Mouse (Mus musculus): ENCODE measurements at regions not wholly inside any gene's neighbourhood (a gene's known extent, or its start where the extent isn't known, plus 50 kb on each side); places are given as distances from the start of the nearest gene placed in this dataset.

DNA sequence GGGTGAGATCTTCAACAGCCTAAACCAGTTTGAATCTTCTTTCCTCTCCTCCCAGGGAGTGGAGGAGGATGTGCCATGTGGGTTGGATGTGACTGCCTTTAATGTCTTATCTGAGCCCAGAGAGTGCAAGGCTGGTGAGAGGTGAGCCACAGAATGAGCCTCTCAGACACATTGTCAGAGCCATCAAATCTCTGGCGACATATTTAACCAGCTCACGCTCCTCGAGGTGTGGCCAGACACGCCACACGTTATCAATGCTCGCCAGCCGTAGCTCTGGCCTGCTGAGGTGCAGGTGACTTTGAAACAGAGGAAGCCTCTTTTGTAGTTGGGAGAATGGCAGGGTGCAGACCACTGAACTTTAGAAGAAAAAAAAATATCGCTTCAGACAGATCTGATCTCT is 463.5 kb upstream of the Kcnab2 start:
- no peak for ATAC-seq (ENCODE audit: insufficient read depth)

DNA sequence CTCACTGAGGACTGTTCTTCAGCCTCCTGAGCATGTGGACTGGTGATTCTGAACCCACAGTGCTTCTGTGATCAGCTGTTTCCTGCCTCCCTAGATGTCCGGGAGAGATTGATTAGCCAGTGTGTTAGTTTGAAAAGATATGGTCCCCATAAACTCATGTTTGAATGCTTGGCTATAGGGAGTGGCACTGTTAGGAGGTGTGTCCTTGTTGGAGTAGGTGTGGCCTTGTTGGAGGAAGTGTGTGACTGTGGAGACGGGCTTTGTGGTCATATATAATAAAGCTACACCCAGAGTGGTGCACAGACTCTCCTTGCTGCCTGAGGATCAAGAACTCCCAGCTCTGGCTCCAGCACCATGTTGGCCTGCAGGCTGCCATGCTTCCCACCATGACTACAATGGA is 458.9 kb upstream of the Kcnab2 start:
- Histone ChIP-seq H3K36me3 (ENCODE audit: insufficient read depth) (no peaks in the 10 kb centered on the region), H3K9me3 (ENCODE audit: low read depth, low read length) (no peaks in the 10 kb centered on the region), H3K27ac (ENCODE audit: low read depth) (no peak overlapping the region), H3K27me3 (ENCODE audit: insufficient read depth, low read length) (no peaks in the 10 kb centered on the region), H3K4me1 (ENCODE audit: insufficient read depth) (no peaks in the 10 kb centered on the region), H3K4me2 (no peak overlapping the region), H3K4me3 (ENCODE audit: low read depth, low read length) (no peak overlapping the region), H3K9ac (no peak overlapping the region)
- DNase-seq (no peak), ATAC-seq (ENCODE audit: insufficient read depth) (no peak)
- WGBS, result 52% methylated on average over 2 of the region's 2 CpGs
- TF ChIP-seq CTCF (IDR thresholded peaks at IDR 0.05; ENCODE audit: low read depth), result no peak

More for the DNA sequence above, 463.5 kb upstream of the Kcnab2 start:
- Histone ChIP-seq H3K4me2 (no peak overlapping the region), H3K4me1 (ENCODE audit: insufficient read depth) (no peaks in the 10 kb centered on the region), H3K27ac (ENCODE audit: low read depth) (no peak overlapping the region), H3K9ac (no peak overlapping the region), H3K4me3 (ENCODE audit: low read depth, low read length) (no peak overlapping the region), H3K9me3 (ENCODE audit: low read depth, low read length) (no peaks in the 10 kb centered on the region), H3K36me3 (ENCODE audit: insufficient read depth) (no peaks in the 10 kb centered on the region), H3K27me3 (ENCODE audit: insufficient read depth, low read length) (no peaks in the 10 kb centered on the region)
- no peak for TF ChIP-seq CTCF (IDR thresholded peaks at IDR 0.05; ENCODE audit: low read depth)
- 73% methylated on average over 8 of the region's 8 CpGs for WGBS
- no peak for DNase-seq

DNA sequence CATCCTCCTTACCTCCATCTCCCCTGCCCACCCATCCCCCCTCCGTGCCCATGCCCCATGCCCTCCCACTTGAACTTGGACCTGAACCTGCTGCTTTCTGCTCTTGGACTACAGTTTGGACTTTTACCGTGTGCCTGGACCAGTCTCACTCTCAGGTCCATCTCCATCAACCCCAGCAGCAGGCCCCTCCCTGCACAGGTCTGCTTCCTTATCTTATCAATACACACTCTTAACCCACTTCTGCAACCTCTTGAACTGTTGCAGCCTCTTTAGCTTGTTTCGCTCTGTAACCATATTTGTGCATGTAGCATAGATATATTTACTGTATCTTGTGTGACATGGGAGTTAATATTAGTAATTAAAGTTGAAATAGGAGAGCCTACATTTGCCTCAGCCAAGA is 457.8 kb upstream of the Kcnab2 start:
- no peaks in the 10 kb centered on the region for H3K27me3 ChIP-seq (ENCODE audit: insufficient read depth, low read length)
- no peak overlapping the region for H3K4me3 ChIP-seq (ENCODE audit: low read depth, low read length)
- no peak overlapping the region for H3K27ac ChIP-seq (ENCODE audit: low read depth)
- 60% methylated on average over 3 of the region's 3 CpGs for WGBS
- TF ChIP-seq CTCF (IDR thresholded peaks at IDR 0.05; ENCODE audit: low read depth), result no peak
- DNase-seq, result no peak
- H3K4me2 ChIP-seq, result no peak overlapping the region
- no peak overlapping the region for H3K9ac ChIP-seq
- ATAC-seq (ENCODE audit: insufficient read depth), result no peak
- H3K9me3 ChIP-seq (ENCODE audit: low read depth, low read length), result no peaks in the 10 kb centered on the region
- H3K4me1 ChIP-seq (ENCODE audit: insufficient read depth), result no peaks in the 10 kb centered on the region
- H3K36me3 ChIP-seq (ENCODE audit: insufficient read depth), result no peaks in the 10 kb centered on the region

DNA sequence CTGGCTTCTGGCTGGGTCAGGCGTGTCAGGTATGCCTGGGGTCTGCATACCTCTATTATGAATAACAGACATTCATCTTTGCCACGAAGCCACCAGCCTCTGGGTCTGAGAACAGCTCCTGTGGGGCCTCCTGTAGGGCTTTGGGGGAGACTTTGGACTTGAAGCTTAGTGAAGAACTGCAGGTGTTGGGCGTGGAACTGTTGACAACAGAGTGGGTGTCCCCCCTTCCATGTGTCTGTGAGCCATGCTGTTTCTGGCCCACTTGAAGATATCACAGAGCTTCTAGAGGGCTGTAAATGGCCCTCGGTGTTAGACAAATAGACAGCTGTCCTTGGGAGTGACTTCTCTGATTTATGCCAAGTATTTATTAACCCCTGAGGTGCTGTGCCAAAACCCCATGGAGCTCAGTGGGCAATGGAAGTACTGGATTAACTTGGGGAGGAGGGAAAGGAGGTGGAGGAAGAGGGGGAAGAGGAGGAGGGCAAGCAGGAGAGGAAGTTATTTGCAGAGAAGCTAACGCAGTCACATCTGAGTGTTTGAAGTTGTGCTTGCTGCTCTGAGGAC is 450.8 kb upstream of the Kcnab2 start:
- H3K27ac ChIP-seq (ENCODE audit: low read depth), result no peak overlapping the region
- no peaks in the 10 kb centered on the region for H3K4me1 ChIP-seq (ENCODE audit: insufficient read depth)
- H3K36me3 ChIP-seq (ENCODE audit: insufficient read depth), result no peaks in the 10 kb centered on the region
- no peak overlapping the region for H3K4me3 ChIP-seq (ENCODE audit: low read depth, low read length)
- no peaks in the 10 kb centered on the region for H3K9me3 ChIP-seq (ENCODE audit: low read depth, low read length)
- DNase-seq (no peak), ATAC-seq (ENCODE audit: insufficient read depth) (no peak)
- no peak overlapping the region for H3K4me2 ChIP-seq
- no peaks in the 10 kb centered on the region; the same call in 1 of the 2 replicates for H3K27me3 ChIP-seq (ENCODE audit: insufficient read depth, low read length)
- no peak for TF ChIP-seq CTCF (IDR thresholded peaks at IDR 0.05; ENCODE audit: low read depth)
- H3K9ac ChIP-seq, result no peak overlapping the region
- 44% methylated on average over 5 of the region's 5 CpGs for WGBS

DNA sequence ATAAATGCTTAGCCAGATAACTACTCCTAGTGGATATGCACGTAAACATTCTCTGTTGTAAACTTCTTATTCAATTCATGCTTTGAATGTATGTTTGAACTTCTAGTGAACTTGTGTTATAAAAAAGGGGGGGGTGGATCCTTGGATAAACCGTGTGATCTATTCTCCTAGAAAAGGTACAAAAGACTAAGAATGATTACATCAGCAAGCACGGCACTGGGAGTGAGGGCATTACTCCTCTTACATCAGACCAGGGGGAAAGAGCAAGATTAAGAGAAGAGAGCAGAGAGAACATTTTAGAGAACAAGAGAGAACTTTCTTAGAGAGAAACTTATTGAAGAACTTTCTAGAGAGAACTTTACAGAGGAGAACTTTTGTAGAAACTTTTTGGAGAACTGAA is 442.6 kb upstream of the Kcnab2 start:
- Histone ChIP-seq H3K4me2 (no peak overlapping the region), H3K4me3 (ENCODE audit: low read depth, low read length) (no peak overlapping the region), H3K27ac (ENCODE audit: low read depth) (no peak overlapping the region), H3K36me3 (ENCODE audit: insufficient read depth) (no peaks in the 10 kb centered on the region), H3K4me1 (ENCODE audit: insufficient read depth) (no peaks in the 10 kb centered on the region), H3K9ac (no peak overlapping the region), H3K9me3 (ENCODE audit: low read depth, low read length) (no peaks in the 10 kb centered on the region), H3K27me3 (ENCODE audit: insufficient read depth, low read length) (no peaks in the 10 kb centered on the region; the same call in 1 of the 2 replicates)
- ATAC-seq (ENCODE audit: insufficient read depth), result no peak
- TF ChIP-seq CTCF (IDR thresholded peaks at IDR 0.05; ENCODE audit: low read depth), result no peak
- DNase-seq, result no peak
- WGBS, result 63% methylated on average over 3 of the region's 3 CpGs

DNA sequence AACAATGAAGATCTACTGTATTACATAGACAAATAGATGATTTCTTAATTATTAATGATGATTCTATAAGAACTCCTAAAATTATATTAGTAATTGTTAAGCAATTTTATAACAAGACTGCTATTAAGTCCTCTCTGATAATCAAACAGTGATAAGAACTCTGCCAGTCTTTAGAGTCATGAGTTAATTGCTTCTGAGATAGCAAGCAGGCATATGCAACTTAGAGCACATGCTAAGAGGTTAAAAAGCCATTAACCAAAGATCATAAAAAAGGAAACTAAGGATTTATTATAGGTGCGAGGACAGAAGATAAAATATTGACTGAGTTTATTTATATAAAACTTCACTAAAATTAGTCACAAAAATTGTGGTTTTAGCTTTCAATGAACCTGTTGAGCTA is 442.2 kb upstream of the Kcnab2 start:
- H3K9me3 ChIP-seq (ENCODE audit: low read depth, low read length), result no peaks in the 10 kb centered on the region
- no peak for TF ChIP-seq CTCF (IDR thresholded peaks at IDR 0.05; ENCODE audit: low read depth)
- H3K4me1 ChIP-seq (ENCODE audit: insufficient read depth), result no peaks in the 10 kb centered on the region
- no peak overlapping the region for H3K9ac ChIP-seq
- ATAC-seq (ENCODE audit: insufficient read depth), result no peak
- H3K27me3 ChIP-seq (ENCODE audit: insufficient read depth, low read length), result no peaks in the 10 kb centered on the region; the same call in 1 of the 2 replicates
- no peak overlapping the region for H3K27ac ChIP-seq (ENCODE audit: low read depth)
- no peaks in the 10 kb centered on the region for H3K36me3 ChIP-seq (ENCODE audit: insufficient read depth)
- no peak overlapping the region for H3K4me3 ChIP-seq (ENCODE audit: low read depth, low read length)
- no peak overlapping the region for H3K4me2 ChIP-seq
- 60% methylated on average over 1 of the region's 1 CpGs for WGBS
- DNase-seq, result no peak

DNA sequence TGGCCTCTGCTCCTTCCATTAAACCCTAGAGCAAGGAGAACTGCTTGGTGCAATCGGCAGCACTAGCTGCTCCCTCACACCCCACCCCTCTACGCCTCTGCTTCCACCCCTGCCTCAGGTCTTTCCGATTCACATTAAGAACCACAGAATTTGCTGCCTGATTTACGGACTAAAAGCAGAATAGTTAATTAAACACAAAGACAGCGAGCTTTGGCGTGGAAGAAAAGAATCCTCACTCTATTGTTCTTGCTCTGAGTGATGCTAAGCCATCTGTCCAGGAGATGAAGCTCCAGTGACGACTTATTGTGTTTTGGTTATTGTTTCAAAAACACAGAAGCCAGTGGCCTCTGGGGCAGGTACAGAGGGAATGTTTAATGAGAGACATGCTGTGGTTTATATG is 438.9 kb upstream of the Kcnab2 start:
- ATAC-seq (ENCODE audit: insufficient read depth), result no peak
- DNase-seq, result no peak
- Histone ChIP-seq H3K27me3 (ENCODE audit: insufficient read depth, low read length) (no peaks in the 10 kb centered on the region), H3K4me2 (no peak overlapping the region), H3K9me3 (ENCODE audit: low read depth, low read length) (no peaks in the 10 kb centered on the region), H3K4me1 (ENCODE audit: insufficient read depth) (no peaks in the 10 kb centered on the region), H3K9ac (no peak overlapping the region), H3K27ac (ENCODE audit: low read depth) (no peak overlapping the region), H3K36me3 (ENCODE audit: insufficient read depth) (no peaks in the 10 kb centered on the region), H3K4me3 (ENCODE audit: low read depth, low read length) (no peak overlapping the region)
- TF ChIP-seq CTCF (IDR thresholded peaks at IDR 0.05; ENCODE audit: low read depth), result no peak
- 37% methylated on average over 7 of the region's 7 CpGs for WGBS

DNA sequence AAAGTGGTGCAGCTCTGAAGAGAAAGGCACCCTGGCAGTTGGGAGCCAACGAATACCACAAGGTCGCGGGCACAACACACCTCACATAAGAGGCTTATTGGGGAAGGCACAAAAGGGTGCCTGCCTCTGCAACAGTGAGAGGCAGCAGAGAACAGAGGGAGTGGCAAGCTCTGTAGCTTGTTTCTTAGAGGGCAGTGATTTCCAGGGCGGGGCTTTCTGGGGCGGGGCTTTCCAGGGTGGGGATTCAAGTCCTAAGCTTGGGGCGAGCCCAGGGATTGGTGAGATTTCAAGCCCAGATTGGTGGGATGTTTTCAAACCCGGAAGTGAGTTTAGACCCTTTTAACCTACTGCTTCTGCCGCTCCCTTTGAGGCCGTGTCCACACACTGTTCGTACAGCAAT is 435.8 kb upstream of the Kcnab2 start:
- TF ChIP-seq CTCF (IDR thresholded peaks at IDR 0.05; ENCODE audit: low read depth), result no peak
- no peak overlapping the region for H3K9ac ChIP-seq
- no peak overlapping the region for H3K27ac ChIP-seq (ENCODE audit: low read depth)
- H3K4me1 ChIP-seq (ENCODE audit: insufficient read depth), result no peaks in the 10 kb centered on the region
- DNase-seq (no peak), ATAC-seq (ENCODE audit: insufficient read depth) (no peak)
- no peak overlapping the region for H3K4me2 ChIP-seq
- WGBS, result 28% methylated on average over 10 of the region's 10 CpGs
- H3K36me3 ChIP-seq (ENCODE audit: insufficient read depth), result no peaks in the 10 kb centered on the region
- no peaks in the 10 kb centered on the region for H3K9me3 ChIP-seq (ENCODE audit: low read depth, low read length)
- no peak overlapping the region for H3K4me3 ChIP-seq (ENCODE audit: low read depth, low read length)
- no peaks in the 10 kb centered on the region for H3K27me3 ChIP-seq (ENCODE audit: insufficient read depth, low read length)
